Mouse (Mus musculus): ENCODE data around the gene Vcl.
A peak's percentile ranks its signal among the peaks of the same experiment; 100 is the strongest.

Gene Vcl

DNA sequence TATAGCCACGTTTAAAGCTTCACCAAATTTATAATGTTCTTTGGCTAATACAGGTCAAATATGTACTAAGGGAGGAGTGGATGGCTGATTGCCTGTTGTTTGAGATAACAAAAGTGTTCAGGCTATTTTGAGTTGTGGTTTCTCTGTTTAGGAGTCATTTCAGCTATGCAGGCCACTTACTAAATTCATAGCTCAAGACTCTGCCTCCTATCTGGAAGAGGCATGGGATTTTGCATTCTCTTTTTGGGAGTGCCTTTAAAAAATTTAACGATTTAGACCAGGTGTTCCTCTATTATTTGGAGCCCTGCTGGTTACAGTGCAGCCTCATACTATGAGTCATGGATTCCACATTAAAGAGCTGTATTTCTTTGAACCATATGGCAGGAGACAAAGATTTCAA lies 9.2 kb downstream of the Vcl start:
- no peak for ATAC-seq (ENCODE audit: insufficient number of reproducible peaks, low FRiP score, low TSS enrichment)

GRCm38 (mm10) chr14:20938860-20939259 lies 9.7 kb downstream of the Vcl start:
- ATAC-seq (ENCODE audit: insufficient number of reproducible peaks, low FRiP score, low TSS enrichment): no peak

DNA sequence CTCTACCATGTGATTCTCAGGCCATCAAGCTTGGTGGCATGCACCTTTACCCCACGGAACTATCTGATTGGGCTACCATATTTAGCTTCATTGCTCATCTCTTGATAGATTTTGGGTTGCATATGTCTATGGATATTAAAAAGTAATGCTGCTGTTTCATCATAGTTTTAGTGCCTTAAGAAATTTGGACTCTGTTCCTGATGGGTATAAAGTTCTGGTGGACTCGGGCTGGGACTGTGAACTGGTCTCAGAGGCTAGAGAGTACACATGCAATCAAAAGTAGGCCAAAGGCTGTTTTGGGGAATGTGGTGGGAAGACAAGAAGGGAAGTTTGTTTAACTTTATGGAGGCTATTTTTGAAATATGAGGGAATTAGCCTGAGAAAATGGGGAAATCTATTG lies 16.1 kb downstream of the Vcl start:
- no peak for ATAC-seq (ENCODE audit: insufficient number of reproducible peaks, low FRiP score, low TSS enrichment)

DNA sequence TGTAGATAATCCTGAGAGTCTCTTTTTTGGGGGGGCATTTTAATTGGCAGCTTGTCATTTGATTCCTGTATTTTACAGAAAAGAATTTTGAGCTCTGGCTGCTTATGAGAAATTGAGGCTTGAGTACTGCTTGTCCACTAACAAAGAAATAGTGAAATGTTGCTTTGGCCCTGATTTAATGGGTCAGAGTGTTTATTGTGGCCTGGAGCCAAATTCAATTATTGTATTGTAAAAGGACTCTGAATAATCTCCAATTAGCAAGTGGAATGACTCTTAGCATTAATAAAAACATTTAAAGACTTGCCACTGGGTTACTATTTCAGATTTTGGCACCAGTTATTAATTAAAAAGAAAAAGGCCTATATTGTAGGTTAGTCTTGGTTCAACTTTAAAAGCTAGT lies 26.8 kb downstream of the Vcl start:
- no peak for ATAC-seq (ENCODE audit: insufficient number of reproducible peaks, low FRiP score, low TSS enrichment)

GRCm38 (mm10) chr14:20958971-20959370 lies 29.8 kb downstream of the Vcl start:
- ATAC-seq (ENCODE audit: insufficient number of reproducible peaks, low FRiP score, low TSS enrichment): no peak

- no peak for ATAC-seq (ENCODE audit: insufficient number of reproducible peaks, low FRiP score, low TSS enrichment)
Measured at GRCm38 (mm10) chr14:20962466-20962865, 33.3 kb downstream of the Vcl start.

DNA sequence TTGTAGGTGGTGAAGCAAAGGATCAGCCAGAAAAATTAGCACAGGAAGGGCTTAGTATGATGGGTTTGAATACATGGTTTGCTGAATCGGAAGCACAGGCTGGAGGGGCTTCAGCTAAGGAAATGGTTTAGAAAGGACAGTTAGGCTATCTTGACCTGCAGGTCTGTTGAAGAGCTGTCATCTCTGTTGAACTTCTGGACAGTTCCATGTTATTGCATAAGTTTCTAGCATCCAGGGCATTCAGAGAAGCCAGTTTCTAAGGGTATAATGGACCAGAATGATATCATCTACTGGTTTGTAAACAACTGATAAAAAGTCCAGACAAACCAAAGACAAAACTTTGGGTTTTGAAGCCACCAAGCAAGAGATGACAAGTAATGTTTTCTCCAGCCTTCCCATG lies 33.7 kb downstream of the Vcl start:
- no peak for ATAC-seq (ENCODE audit: insufficient number of reproducible peaks, low FRiP score, low TSS enrichment)

- no peak for ATAC-seq (ENCODE audit: insufficient number of reproducible peaks, low FRiP score, low TSS enrichment)
Measured at GRCm38 (mm10) chr14:20963863-20964262, 34.7 kb downstream of the Vcl start.

DNA sequence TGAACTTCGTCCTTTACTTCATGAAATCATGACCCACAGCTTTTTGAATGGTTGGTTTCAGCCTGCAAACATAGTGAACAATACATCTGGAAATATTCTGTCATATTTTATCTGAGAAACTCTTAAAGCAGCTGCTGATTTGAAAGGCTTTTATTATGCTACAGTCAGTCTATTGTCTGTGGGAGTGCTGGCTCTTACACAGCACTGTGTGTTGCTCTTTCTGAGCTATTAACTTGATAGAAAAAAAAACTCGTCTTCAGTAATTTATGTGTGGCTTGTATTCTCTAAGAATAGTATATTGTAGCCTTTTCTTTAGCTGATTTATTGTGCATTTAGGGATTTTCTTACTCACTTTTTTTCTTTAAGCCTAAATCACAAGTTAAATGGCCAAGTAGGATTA lies 35.1 kb downstream of the Vcl start:
- ATAC-seq (ENCODE audit: insufficient number of reproducible peaks, low FRiP score, low TSS enrichment): no peak

- no peak for ATAC-seq (ENCODE audit: insufficient number of reproducible peaks, low FRiP score, low TSS enrichment)
Measured at GRCm38 (mm10) chr14:20966959-20967670, 37.9 kb downstream of the Vcl start.

- no peak for ATAC-seq (ENCODE audit: insufficient number of reproducible peaks, low FRiP score, low TSS enrichment)
Measured at GRCm38 (mm10) chr14:20969066-20969465, 39.9 kb downstream of the Vcl start.

- ATAC-seq (ENCODE audit: insufficient number of reproducible peaks, low FRiP score, low TSS enrichment): no peak
Measured at GRCm38 (mm10) chr14:20970389-20970788, 41.2 kb downstream of the Vcl start.

- ATAC-seq (ENCODE audit: insufficient number of reproducible peaks, low FRiP score, low TSS enrichment): peak; percentile 93
Measured at GRCm38 (mm10) chr14:20970927-20971326, 41.7 kb downstream of the Vcl start.

DNA sequence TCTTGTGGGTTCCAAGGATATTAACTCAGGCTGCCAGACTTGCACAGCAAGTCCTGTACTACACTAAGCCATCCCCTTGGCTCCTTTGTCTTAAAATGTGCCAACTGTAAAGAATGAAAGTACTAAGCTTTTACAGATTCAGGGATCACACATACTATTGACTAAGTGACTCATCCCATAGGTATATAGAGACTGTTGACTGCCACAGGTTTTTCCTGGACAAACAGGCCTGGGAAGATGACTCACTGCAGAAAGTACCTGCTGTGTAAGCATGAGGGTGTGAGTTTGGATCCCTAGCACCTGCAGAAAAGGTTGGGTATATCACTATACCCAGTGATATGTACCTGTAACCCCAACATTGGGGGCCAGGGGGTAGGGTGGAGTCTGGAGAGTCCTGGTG lies 44.6 kb downstream of the Vcl start:
- no peak for ATAC-seq (ENCODE audit: insufficient number of reproducible peaks, low FRiP score, low TSS enrichment)

GRCm38 (mm10) chr14:20976741-20977140 lies 47.5 kb downstream of the Vcl start:
- no peak for ATAC-seq (ENCODE audit: insufficient number of reproducible peaks, low FRiP score, low TSS enrichment)

DNA sequence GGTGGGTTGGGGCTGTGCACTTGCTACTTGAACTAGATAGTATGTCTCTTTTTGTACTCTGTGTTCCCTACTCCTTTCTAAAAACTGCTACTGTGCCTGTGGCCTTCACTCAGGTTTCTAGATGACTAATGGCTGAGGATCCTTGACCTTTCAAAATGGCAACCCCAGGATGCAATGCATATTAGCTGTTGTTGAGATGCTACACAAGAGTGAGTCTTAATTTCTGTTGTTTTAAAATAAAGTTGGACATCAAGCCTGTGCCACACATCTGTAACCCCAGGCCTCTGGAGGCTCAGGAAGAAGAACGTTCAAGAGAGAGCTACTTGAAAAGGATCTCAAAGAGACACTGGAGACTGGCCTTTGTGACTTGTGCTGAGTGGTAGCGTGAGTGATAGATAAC lies 48.5 kb downstream of the Vcl start:
- ATAC-seq (ENCODE audit: insufficient number of reproducible peaks, low FRiP score, low TSS enrichment): no peak

DNA sequence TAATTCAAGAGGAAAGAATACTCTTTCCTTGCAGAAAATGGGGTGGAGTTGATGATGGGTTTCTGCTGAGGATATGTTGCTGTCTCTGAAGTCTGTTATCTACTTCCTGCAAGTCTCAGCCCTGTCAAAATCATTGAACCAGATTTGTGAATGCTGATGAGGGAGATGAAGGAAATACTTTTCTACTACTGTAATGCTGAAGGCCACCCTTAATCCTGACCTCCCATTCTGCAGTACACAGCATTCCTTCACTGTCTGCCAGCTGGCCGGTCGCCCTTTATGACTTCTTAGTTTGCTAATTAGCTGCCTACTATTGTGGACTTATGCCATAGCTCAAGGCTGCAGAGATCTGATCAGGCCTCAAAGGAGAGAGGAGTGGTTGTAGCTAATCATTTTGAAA lies 54.6 kb downstream of the Vcl start:
- ATAC-seq (ENCODE audit: insufficient number of reproducible peaks, low FRiP score, low TSS enrichment): no peak

GRCm38 (mm10) chr14:20985482-20985881 lies 56.3 kb downstream of the Vcl start:
- ATAC-seq (ENCODE audit: insufficient number of reproducible peaks, low FRiP score, low TSS enrichment): no peak

DNA sequence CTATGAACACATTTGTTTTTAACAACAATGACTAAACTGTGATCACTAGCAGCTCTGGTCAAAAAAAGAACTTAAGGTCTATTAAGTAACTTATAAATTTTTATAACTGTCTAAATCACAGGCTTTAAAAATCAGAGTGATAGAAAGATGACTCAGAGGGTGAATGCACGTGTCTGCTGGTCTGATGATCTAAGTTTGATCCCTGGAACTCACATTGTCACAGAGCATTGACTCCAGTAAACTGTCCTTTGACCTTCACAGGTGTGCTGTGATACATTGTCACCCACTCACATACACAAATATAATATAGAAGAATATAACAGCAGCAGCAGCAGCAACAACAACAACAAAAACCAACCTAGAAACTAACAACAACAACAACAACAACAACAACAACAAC lies 62.3 kb downstream of the Vcl start:
- no peak for ATAC-seq (ENCODE audit: insufficient number of reproducible peaks, low FRiP score, low TSS enrichment)

DNA sequence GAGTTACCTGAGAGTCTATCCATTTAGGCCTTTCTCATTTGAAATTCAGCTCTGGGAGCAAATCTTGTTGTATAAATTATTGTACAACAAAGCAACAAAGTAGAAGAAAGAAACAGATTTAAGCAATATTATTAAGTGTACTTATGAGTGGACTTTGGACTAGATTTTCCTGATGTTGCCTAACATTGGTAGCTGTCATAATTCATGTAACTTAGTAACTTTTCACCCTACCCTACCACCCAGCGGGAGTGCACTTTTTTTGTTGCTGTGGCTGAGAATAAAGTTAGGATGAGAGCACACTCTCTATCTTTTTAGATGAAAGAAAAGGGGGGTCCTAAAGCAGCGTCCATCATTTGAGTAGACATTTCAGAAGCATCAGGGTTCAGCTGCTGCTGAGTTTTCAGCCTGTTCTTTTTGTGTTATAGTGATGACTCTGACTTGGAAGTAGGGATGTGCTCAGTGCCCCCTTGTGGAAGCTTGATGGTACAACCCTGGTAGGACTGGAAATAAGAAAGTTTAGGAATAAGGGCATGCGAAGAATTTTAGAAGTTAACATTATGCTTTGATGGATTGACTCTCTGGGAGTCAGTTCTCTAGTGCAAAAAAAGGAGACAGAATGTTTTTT lies 64.0 kb downstream of the Vcl start:
- 0 out of 2 replicates have a peak, but pooled peaks have one; percentile 45 for ATAC-seq (ENCODE audit: insufficient number of reproducible peaks, low FRiP score, low TSS enrichment)

GRCm38 (mm10) chr14:20994475-20994874 lies 65.3 kb downstream of the Vcl start:
- ATAC-seq (ENCODE audit: insufficient number of reproducible peaks, low FRiP score, low TSS enrichment): no peak

DNA sequence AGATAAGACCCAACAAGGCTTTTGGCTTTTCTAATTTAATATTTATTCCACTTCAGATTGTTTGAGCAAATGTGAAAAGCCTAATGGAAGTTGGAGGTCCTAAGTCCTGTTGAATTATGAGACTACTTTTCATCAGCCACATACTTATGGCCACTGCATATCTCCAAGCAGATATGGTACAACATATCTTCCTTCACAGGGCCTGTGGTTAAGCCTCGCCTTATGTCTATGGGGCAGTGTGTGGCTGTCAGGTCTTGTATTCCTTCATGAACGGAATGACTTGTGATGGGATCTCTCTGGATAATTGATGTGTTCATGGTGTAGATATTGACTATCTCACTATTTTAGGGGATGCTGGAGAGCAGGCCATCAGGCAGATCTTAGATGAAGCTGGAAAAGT lies 66.3 kb downstream of the Vcl start:
- ATAC-seq (ENCODE audit: insufficient number of reproducible peaks, low FRiP score, low TSS enrichment): no peak

Measured in cerebellum, adult (tissue).